Mouse (Mus musculus) fat pad, adult 2 months (tissue): ENCODE results near the gene Map2k5.

ENCODE experiments used
- DNase-seq: peaks from one replicate; pipeline ENCODE4 v3.0.0-alpha.2; 2011; ENCODE audit warnings: low read depth, low spot score; ENCODE audit errors: extremely low read depth

Gene Map2k5

DNA sequence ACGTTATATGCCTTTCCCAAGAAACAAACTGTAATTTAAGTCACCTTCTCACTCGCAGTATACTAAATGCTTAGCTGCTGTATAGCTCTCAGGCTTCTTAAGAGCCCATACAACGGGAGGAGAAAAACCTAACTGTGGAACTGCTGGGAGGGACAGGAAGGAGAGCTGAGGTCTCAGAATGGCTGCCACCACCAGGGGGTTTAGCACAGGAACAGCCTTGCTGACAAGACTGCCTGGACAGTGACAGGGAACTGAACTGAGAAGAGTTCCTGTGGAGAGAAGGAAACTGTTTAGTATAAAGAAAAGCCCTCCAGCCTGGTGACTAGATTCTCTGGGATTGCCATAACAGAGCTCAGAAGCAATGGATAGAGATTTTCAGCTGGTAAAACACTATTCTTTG lies 35.9 kb downstream of the Map2k5 start:
- DNase-seq: no peak

DNA sequence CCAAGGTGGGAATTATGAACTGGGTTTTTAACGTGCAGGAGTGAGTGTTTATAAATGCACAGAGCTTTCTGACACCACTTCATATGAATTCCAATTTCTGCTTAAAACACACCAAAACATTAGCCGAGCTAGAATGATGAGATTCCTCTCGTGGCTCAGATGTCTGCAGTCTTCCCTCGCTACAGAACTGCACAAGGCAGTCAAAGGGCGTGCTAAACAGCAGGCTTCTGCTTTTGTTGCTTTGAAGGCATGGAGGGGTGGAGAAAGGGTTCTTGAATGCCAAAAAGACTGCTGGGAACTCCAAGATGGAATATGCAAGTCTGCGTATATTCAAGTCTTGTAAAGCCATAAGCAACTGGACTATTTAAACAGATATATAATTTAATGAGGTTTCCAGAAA lies 38.4 kb downstream of the Map2k5 start:
- DNase-seq: no peak

DNA sequence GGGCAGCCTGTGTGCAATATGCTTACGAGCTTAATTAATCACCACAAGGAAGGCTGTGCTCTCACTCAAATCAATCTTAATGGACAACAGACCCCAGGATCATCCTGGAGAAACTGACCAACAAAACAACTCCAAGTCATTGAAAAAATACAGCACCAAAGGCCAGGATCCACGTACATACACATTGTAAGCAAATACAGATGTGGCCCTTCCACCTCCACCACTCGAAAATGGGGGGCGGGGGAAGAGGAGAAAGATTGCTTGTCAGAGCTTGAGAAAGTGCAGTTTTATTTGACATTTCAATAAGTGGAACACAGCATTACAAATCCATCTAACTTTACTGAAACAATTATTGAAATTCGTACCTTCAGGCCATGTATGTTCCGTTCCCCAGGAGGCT lies 39.0 kb downstream of the Map2k5 start:
- no peak for DNase-seq

DNA sequence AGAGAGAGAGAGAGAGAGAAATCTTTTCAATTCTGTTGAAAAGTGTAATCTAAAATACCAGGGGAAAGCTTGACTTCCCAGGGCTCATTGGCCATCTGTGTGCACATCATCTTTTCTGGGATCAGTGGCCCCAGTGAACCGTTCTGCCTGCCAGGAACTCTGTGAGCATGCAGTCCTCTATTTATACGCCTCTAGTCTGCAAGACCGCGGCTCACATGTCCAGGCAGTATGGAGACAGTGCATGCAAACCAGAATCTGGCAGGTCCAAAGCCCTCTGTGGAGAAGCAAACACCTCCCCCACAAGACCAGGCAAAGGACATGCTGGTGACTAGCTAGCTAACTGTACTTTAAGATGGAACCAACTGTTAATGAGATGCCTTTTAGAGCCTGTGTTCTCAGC lies 41.9 kb downstream of the Map2k5 start:
- no peak for DNase-seq

DNA sequence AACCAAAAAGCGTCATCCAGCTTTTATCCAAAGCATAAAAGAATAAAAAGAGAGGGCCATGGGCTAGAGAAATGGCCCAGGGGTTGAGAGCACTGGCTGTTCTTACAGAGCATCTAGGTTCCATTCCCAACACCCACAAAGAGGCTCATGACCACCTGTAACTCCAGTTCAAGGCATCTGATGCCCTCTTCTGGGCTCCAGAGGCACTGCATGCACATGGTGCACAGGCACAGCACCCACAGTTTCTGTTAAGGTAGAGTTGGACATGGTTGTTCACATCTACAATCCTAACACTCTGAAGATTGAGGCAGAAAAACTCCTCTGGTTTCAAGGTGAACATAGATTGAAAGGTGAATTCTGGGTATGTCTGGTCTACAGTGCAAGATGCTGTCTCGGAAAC lies 44.6 kb downstream of the Map2k5 start:
- no peak for DNase-seq

DNA sequence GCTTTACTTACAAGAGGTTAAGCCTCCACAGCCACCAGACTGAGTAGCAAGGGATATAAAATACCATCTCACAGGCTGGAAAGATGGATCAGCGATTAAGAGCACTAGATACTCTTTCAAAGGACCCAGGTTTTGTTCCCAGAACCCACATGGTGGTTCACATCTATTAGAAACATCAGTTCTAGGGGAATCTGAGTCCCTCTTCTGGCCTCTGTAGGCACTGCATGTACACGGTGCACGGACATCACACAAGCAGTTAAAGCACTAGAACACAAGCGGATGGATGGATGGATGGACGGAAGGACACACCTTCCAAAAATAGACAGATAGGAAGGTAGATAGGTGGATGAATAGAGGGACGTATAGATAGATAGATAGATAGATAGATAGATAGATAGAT lies 46.5 kb downstream of the Map2k5 start:
- DNase-seq: no peak

DNA sequence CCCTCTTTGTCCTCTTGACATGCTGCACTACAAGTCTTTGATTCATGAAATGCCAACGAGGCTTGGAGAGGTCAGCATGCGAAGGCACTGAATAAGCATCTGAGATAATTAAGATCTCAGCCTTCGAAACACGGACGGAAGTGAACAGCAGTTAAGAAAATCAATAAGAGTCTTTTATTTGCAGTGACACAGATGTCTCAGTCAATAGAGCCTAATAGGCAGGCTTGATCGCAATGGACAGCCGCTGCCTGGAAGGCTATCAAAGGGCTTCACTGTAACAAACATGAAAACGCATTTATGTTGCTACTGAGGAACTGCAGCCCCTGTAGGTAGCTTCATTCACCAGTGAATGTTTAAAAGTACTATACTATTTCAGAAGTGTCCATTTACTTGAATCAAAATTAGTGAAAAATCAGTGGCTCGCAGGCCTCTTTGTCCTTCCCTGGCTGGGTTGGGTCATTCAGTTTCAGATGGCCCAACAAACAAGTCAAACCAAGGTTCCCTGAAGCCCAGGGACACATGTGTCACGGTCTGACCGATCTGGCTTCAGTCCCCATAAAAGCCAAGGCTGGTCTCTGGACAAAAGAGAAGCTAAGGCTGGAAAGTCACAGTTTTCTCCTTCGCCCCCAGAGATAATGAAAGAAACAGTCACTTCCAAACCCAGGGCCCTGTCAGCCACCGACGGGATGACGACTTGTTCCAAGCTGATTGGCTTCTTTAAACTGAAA lies 48.6 kb downstream of the Map2k5 start:
- no peak for DNase-seq

DNA sequence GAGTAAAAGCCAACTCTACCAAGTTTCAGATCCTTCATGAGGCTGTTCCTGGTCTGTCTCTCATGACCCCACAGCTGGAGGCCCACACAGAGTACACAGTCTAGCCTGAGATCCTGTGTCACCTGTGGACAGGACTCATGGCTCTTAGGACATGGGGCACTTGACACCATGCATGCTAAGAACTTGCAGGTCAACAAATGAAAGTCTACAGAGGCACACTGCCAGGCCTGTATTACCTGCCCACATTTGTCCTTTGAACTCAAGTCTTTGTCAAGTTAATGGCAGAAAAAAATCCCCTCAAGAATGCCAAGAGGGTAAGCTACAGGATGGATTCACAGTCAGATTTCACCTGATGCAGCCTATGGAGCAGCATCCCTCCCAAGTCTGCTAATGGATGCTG lies 62.5 kb downstream of the Map2k5 start:
- DNase-seq: no peak

DNA sequence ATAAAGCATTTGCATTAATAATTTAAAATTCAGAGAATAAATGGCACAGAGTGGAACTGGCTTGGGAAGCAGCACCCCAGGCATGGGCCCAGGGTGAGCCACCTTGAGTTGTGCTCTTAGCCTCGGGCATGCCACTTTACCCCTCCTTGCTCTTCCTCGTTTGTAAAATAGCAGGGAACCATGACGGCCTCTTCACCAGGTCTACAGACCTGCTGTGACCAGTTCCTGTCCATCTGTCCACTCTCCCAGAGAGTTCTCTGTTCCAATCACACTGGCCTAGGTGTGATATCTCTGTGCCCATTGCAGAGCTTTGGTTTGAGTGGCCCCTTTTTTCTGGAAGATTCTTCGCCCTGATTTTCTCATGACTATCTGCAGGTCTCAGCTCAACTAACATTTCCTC lies 63.6 kb downstream of the Map2k5 start:
- DNase-seq: no peak

DNA sequence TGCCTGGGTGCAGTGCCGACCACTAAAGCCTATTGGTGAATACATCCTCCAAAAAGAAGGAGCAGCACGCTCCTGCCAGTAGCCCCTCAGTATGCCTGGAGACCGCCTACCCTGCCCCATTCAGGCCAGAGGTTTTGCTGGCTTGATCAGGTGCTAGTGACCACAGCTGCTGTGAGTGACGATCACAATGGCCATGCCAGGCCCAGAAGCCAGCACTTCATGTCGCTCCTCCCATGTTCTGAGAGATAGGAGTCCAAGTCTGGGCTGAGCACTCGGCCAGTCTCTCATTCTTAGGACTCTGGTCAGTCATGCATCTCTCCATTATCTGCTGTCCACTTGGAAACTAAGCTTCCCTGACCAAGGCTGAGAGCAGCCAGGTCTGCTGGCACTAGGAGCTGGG lies 67.7 kb downstream of the Map2k5 start:
- DNase-seq: no peak

DNA sequence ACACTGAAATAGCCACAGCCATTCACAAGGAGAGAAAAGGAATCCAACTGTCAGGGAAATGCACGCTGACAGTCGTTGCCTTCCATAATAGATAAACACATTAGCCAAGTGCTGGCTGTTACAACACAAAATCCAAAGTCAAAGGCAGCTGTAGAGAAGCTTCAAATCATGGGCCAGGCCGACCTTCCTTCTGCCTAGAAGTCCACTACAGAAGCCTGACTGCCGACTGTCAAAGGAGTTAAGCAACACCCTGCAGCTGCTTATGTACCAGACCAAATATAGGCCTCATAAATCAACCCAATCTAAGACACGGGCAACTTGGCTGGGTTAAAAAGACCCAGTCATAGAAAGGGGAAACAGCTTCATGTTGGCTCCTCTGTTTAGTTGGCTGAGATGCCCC lies 68.7 kb downstream of the Map2k5 start:
- DNase-seq: no peak

DNA sequence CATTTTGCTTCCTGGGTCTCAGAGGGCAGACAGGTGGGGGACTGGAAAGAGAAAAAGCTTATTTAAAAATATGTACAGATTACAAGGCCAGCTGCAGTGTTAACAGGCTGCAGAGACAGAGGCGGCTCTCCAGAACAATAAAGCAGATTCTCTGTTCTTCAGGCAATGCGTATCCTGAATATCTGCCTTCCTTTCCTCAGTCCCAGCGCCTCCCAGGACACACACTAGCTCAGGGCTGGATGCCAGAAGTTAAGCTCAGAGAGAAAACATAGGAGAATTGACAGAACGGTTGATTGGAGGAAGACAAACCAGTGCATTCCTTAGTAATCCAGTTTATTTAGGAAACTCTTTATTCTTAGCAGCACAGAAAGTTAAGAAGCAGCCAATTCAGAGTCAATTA lies 69.3 kb downstream of the Map2k5 start:
- DNase-seq: no peak

DNA sequence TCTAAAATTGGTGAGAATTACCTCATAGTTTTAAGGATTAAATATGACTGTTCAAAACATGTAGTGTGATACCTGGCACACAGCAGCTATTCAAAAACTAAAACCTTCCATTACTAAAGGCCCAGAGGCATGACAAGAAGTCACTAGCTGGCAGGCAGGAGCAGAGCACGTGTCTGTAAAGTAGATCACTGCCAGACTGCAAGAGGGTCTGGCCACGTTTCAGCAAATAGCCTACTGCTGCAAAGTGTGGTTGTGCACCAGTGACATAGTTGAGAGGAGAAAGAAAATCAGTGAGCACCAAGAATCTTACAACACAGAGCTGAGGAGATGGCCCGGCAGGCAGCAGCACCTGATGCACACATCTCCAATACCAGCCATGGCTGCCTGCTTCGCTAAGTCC lies 75.2 kb downstream of the Map2k5 start:
- DNase-seq: no peak

DNA sequence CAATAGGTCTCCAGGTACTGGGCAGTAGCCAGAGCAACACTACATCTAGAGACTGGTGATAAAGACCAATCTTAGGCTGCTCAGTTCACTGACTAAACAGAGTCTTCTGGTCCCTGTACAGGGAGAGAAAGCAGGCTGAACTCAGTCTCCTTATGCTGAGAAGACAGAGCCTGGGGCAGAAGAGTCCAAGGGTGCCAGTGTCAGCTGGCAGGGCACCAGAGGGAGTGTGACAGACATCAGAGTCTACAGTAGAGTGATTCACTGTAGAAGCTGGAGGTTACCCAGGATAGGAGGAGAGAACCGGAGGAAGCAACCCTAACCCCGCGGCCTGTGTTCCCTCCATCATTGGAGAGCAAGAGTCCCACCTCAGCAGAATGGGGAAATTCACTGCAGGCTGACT lies 79.0 kb downstream of the Map2k5 start:
- DNase-seq: no peak

DNA sequence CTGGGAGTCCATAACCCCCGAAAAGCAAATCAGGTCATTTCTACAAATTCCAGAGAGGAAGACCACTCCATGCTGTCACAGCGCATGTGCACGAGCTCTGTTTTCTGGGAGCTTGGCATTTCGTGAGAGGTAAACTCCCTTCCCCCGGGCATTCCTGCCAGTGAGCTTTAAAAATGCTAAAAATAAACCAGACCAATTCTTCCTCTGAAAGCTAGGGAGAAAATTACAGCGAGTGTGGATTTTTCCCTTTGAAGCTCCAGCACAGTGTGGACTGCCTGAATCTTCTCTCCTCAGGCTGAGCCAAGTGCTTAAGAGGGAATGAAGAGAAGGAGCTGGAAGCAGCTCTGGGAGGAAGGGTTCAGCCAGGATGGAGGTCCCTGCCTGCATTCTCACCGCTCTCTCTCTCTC lies 82.1 kb downstream of the Map2k5 start:
- no peak for DNase-seq

DNA sequence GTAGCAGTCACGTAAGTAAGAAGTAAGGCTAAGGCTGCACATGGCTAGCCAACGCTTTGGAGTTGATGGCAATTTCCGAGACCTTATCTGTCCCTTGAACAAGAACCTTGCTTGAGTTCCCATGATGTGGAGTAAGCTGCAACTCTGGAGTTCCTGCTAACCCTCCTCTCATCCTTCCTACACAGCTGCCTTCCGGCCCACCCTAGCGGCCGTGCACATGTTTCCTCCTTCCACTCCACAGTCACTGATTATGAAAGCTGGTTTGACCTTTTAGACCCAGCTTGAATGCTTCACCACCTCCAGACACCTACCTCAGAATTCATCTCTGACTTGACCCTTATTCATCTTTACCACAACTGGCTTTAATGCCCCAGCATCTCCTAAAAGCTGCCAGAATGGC lies 82.9 kb downstream of the Map2k5 start:
- DNase-seq: no peak

DNA sequence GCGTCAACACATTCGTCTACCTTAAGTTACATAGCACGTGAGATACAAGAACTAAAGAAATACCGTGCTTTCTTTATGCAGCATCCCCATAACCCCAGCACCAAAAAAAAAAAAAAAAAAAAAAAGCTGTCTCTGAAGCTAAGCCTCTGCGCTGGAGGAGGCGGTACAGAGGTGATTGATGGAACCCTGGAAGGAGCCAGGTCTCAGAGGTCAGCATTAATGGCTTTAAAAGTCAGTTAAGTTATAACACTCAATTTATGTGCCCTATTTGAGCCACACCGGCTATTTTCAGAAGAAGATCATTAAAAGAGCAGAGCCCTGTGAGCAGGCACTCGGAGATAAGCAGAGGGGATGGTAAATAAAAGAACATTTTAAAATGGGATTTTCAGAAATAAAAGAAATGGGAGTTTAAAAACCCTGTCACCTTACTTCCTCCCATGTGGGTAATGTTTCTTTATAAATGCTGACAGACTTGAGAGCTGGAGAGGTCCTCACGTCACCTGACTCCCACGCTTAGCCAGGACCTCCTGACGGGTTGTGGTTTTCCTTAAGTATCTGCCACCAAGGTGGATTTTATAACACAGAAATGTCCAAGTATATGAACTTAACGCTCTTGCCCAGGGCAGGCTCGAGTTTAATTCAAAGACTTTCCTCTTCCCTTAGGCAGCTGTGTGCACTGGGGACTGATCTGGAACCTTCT lies 83.8 kb downstream of the Map2k5 start:
- no peak for DNase-seq

DNA sequence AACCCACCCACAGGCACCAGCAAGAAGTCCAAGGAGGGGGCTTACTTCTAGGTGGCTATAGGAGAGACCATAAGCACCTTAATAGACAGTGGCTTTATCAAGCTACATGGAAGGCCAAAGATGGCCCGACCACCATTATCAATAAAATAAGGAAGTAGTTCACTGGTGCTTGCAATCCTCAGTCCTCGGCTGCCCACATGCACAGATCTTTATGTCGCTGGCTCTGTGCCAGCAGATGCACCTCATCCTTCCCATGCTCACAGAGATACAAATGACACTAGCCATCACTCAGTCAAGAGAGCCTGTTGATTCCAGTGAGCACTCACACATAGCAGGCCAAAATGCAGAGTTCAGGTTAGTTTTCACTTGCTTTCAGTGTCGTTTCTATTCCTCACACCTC lies 89.0 kb downstream of the Map2k5 start:
- DNase-seq: no peak

DNA sequence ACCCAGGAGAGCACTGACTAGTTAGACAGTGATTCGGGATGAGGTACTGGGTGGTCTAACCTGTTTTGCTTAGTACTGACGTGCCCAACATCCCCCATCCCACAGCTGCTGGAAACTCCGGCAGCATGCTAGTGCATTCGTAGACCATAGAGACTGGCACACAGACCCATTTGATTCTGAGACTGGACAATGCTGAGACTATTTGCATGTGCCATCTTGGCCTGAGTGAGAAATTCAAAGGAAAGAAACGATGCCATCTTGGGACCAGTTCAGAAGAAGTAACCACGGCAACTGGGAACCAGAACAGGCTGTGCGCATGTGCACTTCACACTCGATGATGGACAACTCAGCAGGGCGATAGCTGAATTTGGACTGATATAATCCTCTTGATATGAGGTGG lies 93.3 kb downstream of the Map2k5 start:
- no peak for DNase-seq

DNA sequence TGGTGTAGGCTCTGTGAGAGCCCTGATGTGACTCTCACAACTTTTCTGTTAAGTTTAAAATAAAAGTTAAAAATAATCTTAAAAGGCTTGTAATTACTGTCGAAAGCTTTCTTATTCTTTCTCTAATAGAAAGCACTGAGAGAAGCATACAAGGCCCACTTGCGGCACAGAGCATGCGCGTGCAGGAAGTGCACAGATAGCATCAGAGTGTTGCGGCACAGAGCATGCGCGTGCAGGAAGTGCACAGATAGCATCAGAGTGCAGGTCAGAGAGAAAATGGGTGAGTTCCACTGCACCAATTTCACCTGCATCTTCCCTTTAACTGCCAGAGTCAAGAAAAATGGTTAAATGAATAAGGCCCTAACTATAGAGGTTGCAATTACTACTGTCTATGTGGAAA lies 95.7 kb downstream of the Map2k5 start:
- DNase-seq: no peak

DNA sequence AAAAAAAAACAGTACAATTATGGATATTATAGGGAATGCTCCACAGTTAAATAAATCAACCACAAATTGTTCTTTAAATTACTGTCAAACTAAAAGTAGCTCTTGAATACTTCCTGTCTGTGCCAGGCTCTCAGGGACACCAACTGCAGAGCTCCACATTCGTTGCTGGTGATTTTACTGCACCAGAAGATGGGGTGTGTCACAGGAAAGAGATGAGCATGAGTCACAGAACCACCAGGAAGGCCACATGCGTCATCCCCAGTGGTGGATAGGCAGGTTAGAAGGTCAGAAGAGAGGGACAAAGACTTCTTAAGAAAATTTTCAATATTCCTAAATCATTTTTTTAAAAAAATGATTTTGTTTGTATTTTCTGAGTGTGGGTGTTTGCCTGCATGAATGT lies 96.6 kb downstream of the Map2k5 start:
- DNase-seq: no peak

DNA sequence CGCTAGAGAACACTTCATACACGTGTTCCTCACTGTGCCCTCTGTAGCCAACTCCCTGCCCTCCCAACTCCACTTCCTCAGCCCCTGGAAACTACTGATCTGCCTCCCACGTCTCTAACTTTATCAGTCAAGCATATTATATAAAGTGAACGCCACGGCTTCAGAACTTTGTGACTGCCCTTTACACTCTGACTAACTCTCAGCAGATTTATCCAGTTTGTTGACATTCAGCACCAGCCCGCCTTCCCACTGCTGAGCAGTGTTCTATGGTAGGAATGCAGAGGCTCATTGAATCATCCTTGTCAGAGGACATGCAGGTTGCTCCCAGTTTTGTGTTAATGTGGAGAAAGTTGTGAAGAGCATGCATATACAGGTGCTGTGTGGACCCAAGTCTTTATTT lies 103.9 kb downstream of the Map2k5 start:
- no peak for DNase-seq

DNA sequence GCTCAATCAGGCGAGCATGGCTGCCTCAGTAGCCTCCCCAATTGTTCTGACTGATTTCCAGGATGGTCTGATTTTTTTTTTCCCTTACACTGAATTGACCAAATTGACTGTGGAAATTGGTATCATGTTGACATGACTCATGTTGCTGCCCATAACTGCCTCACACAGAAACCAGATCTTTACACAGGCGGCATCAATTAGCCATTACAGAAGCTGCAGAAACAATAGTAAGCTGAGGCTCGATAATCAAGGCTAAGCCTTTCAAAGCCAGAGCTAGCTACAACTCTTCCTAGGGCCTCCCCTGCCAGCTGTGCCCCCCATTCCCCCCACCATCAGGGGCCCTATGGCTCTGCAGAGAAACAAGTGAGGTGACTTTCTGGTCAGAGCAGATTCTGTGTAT lies 107.9 kb downstream of the Map2k5 start:
- no peak for DNase-seq
